Mouse (Mus musculus) olfactory bulb, adult 2 months (tissue): ENCODE measurements around the gene Rhox7a.

Experiments used
- CTCF ChIP-seq: fragments of 200-500 bp; IDR thresholded peaks from 2 replicates; pipeline ENCODE4 v1.5.1; 2012; ENCODE audit warnings: low read depth, mild to moderate bottlenecking, low read length, moderate library complexity; ENCODE audit not compliant: insufficient read depth
- POLR2A ChIP-seq: fragments of 200-500 bp; IDR thresholded peaks from 2 replicates; pipeline ENCODE4 v1.6.1; 2012; ENCODE audit warnings: mild to moderate bottlenecking, low read depth, low read length, moderate library complexity; ENCODE audit not compliant: insufficient read depth

DNA sequence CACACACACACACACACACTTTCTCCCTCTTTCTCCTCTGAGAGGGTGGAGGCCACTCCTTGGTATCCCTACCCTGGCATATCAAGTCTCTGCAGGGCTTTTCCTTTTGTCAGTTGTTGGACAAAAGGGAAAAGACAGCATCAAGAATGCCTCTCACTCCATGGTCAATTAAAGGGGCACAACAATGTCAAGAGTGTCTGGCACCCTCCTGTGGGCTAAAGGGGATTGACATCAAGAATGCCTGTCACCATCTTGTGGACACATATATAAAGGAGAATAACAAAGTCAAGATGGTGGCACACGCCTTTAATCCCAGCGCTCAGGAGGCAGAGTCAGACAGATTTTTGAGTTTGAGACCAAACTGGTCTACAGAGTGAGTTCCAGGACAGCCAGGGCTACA lies 22.1 kb upstream of the Rhox7a start:
- no peak for TF ChIP-seq POLR2A
- no peak for TF ChIP-seq CTCF
